Mouse (Mus musculus) cerebellum, adult 2 months (tissue): ENCODE results near the gene Cd5. TPM values are rescaled to one million over a fixed set of nuclear protein-coding genes. Genes with fewer than 3 reads are reported as not detected.

Experiments
- DNase-seq, 2 experiments: peaks; one replicate each; pipeline ENCODE4 v3.0.0; 2021
- H3K27ac ChIP-seq: fragments of 200-500 bp; 2 replicates; pipeline ENCODE4 v1.5.1; 2012; ENCODE audit warnings: low read length, control low read depth, inconsistent platforms; ENCODE audit not compliant: insufficient read depth
- H3K27me3 ChIP-seq: fragments of 200-500 bp; 2 replicates; pipeline ENCODE4 v1.6.1; 2012; ENCODE audit warnings: inconsistent platforms, mild to moderate bottlenecking, low read length, moderate library complexity; ENCODE audit not compliant: control insufficient read depth, insufficient read depth
- H3K4me1 ChIP-seq: fragments of 200-500 bp; 2 replicates; pipeline ENCODE4 v1.6.1; 2011; ENCODE audit warnings: low read length; ENCODE audit not compliant: control insufficient read depth, insufficient read depth
- H3K4me3 ChIP-seq: fragments of 200-500 bp; replicated peaks from 2 replicates; pipeline ENCODE3; 2011; ENCODE audit warnings: mild to moderate bottlenecking, low read depth, low read length, control low read depth; ENCODE audit not compliant: insufficient read depth
- CTCF ChIP-seq: fragments of 200-500 bp; IDR thresholded peaks from 2 replicates; pipeline ENCODE4 v1.5.1; 2011; ENCODE audit warnings: low read depth, mild to moderate bottlenecking, control low read depth, low read length, moderate library complexity, borderline replicate concordance; ENCODE audit not compliant: insufficient read depth
- POLR2A ChIP-seq: fragments of 200-500 bp; IDR thresholded peaks from 2 replicates; pipeline ENCODE4 v1.6.1; 2011; ENCODE audit warnings: low read length, control low read depth, borderline replicate concordance; ENCODE audit not compliant: insufficient read depth
- WGBS: fragments of 180-500 bp; shearing (Covaris S2); methylation state at CpG from one replicate; pipeline ENCODE4 v1.1.7; 2018; 5-methylcytosine and 5-hydroxymethylcytosine counted together
- polyA plus RNA-seq: library from polyadenylated mRNA; depleted of rRNA; stranded (reverse); fragments of >200 nt; gene quantifications from 2 replicates; pipeline ENCODE4 v1.2.3, GENCODE M21; 2012

Cd5 gene
- polyA plus RNA-seq, 1 experiment: 0.54 TPM

DNA sequence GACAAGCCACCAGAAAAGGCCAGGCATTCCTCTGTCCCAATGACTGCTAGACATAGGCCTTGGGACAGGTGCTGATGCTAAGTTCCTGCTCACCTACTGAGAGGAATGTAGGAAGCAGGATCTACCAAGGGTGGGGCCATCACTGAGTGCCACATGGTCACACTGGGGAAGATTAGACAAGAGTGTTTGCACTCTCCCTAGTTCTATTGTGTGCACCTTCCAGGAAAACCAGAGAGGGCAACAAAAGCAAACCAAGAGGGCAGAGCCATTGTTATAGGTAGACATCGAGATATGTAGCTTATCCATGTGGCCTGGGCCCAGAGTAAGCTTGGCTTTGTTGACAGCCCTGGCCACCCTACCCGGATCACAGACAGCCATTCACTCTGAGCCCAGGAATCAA lies 53.1 kb downstream of the Cd5 start:
- peaks cover 6% of the 10 kb centered on the region; the same call in 1 of the 2 replicates for H3K4me1 ChIP-seq
- no peak for DNase-seq
- TF ChIP-seq CTCF: no peak
- TF ChIP-seq POLR2A: no peak
- no peak overlapping the region for H3K27ac ChIP-seq
- 83% methylated on average over 2 of the region's 2 CpGs for WGBS
- H3K4me3 ChIP-seq: no peak overlapping the region
- no peaks in the 10 kb centered on the region for H3K27me3 ChIP-seq

DNA sequence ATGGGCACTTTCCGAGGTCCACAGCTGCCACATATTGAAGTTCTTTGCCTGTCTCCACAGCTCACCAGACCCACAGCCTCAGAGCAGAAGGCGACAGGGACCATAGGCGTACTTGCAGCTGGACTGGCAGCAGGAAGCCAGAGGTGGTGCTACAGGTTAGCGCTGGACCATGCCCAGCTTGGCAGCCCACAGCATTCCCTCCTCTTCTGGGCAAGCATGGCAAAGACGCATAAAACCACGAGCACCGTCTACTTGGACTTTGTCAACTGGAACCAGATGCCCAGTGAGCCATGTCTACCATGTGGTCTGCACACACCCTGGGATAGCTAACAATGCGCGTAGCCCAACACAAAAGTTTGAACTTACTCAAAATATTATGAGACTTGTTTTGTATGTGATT lies 53.7 kb downstream of the Cd5 start:
- Histone ChIP-seq H3K27ac (no peak overlapping the region), H3K4me1 (peaks cover 5% of the 10 kb centered on the region; the same call in 1 of the 2 replicates), H3K27me3 (no peaks in the 10 kb centered on the region), H3K4me3 (no peak overlapping the region)
- TF ChIP-seq CTCF (no peak), POLR2A (no peak)
- DNase-seq: no peak
- 67% methylated on average over 9 of the region's 9 CpGs for WGBS

DNA sequence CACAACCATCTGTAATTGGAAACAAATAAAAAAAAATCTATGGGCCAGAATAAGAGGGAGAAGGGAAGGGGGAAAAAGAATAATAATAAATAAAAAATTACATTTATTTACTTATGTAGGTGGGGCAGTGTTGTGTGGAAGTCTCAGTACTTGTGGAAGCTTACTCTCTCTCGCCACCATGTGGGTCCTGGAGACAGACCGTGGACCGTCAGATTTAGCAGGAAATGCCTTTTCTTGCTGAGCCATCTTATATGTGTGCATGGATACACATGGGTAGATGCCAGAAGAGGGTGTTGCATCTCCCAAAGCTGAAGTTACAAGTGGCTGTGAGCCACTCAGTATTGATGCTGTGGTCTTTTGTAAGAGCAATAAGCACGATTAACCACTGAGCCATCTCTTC lies 57.2 kb downstream of the Cd5 start:
- peaks cover 5% of the 10 kb centered on the region; the same call in 1 of the 2 replicates for H3K4me1 ChIP-seq
- DNase-seq: no peak
- TF ChIP-seq CTCF: no peak
- TF ChIP-seq POLR2A: no peak
- 57% methylated on average over 4 of the region's 4 CpGs for WGBS
- H3K27me3 ChIP-seq: no peaks in the 10 kb centered on the region
- H3K27ac ChIP-seq: no peak overlapping the region
- no peak overlapping the region for H3K4me3 ChIP-seq

DNA sequence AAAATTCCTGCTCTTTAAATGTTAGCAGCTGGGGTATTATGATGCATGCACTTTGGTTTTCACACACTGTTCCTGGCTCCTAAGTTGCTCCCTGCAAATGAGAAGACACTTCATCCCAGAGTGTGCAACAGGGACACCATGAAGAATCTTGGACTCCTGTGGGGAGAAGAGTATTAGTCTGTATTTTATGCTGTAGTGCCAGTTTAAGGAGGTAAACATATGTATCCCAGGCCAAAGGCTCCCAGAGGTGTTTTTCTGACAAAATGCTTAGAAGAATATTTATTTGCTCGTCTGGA lies 60.1 kb downstream of the Cd5 start:
- no peaks in the 10 kb centered on the region for H3K27me3 ChIP-seq
- DNase-seq: no peak
- TF ChIP-seq CTCF (no peak), POLR2A (no peak)
- H3K4me1 ChIP-seq: peaks cover 5% of the 10 kb centered on the region; the same call in 1 of the 2 replicates
- H3K27ac ChIP-seq: peak overlapping the region; percentile 52; the same call in 1 of the 2 replicates
- WGBS: 82% methylated on average over 1 of the region's 1 CpGs
- H3K4me3 ChIP-seq: no peak overlapping the region

DNA sequence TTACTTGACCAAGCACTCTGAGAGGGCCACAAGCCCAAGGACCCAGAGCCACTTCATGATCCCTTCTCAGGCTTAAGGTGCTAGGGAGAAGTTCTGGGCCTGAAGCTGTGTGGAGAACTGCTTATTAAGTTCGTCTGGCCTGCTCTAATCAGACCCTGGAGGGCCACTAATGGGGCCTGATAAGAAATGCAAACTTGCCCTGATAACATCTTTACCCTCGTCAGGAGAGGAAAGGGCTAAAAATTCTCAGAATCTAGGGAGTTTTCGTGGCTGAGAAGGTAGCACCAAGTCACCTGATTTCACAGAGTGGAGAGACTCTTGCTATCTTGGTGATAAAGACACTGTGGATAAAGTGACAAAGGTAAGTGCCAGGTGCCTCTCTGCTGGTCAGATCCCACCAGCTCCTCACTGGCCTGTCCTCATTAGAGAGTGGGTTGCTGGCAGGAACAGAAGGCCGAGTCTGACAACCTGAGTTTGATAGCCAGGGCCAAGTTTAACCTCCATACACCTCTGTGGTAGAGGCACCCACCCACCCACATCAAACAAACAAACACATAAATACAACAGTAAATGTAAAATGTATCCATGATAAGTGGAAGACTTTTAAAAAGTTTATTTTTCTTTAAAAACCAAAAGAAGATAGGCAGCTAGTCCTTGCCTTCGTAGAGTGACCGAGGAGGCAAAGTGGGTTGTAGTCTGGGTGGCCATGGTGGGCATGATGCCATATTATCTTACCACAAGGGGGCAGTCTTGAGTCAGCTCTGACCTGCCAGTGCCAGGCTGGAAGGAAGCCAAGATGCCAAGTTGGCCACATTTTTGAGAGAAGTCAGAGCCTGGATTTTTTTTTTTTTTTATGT lies 60.7 kb downstream of the Cd5 start, which contains the start of gene Pga5:
Gene Pga5 (minus strand): TSS at position 157 of the 857 bp plus-strand sequence.
- WGBS: 31% methylated on average over 6 of the region's 6 CpGs
- H3K4me1 ChIP-seq: peaks cover 5% of the 10 kb centered on the region; the same call in 1 of the 2 replicates
- no peaks in the 10 kb centered on the region for H3K27me3 ChIP-seq
- TF ChIP-seq POLR2A (no peak), CTCF (peak; percentile 97)
- H3K27ac ChIP-seq: peak within 1 kb of the TSS; percentile 52; the same call in 1 of the 2 replicates
- no peak within 1 kb of the TSS for H3K4me3 ChIP-seq
- DNase-seq: peak; percentile 87 to 93

DNA sequence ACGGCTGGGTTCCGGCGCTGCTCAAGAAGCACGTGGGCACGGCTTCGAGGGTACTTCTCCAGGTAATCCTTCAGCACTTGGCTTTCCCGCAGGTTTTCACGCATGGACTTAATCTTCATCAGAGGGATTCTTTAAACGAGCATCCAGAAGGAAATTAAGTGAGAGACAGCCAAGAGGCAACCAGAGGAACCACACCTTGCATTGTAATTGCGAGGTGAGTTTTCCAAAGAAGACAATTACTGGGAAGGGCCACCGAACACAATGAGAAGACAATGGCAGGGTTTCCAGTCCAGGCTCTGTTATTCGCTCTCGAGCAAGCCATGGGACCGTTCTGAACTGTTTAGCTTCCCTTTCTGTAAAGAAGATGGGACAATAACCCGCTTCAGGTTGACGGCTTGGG lies 62.1 kb downstream of the Cd5 start:
- Histone ChIP-seq H3K4me1 (peaks cover 5% of the 10 kb centered on the region; the same call in 1 of the 2 replicates), H3K4me3 (no peak overlapping the region), H3K27ac (no peak overlapping the region), H3K27me3 (no peaks in the 10 kb centered on the region)
- DNase-seq: no peak
- WGBS: 88% methylated on average over 16 of the region's 16 CpGs
- TF ChIP-seq CTCF (no peak), POLR2A (no peak)

DNA sequence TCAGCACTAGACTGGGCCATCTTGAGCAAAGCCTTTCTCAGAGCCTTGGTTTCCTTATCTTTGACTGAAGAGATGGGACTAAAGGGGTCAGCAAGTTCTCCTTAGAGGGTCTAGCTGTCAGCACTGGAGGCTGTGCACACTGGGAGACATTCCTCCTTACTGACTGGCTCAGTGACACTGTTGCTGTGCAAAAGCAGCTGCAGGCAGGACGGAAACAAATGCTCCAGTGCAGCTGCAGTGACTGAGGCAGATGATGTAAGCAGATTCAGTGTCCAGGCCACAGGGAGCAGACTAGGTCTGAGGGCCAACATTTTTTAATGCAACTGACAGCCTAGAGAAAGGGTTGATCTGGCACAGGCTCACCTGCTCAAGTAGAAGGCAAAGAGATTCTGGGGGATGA lies 65.5 kb downstream of the Cd5 start:
- 44% methylated on average over 1 of the region's 1 CpGs for WGBS
- no peaks in the 10 kb centered on the region for H3K27me3 ChIP-seq
- no peak for DNase-seq
- TF ChIP-seq POLR2A (no peak), CTCF (no peak)
- no peaks in the 10 kb centered on the region; the same call in 1 of the 2 replicates for H3K4me1 ChIP-seq
- no peak overlapping the region for H3K4me3 ChIP-seq
- no peak overlapping the region for H3K27ac ChIP-seq

DNA sequence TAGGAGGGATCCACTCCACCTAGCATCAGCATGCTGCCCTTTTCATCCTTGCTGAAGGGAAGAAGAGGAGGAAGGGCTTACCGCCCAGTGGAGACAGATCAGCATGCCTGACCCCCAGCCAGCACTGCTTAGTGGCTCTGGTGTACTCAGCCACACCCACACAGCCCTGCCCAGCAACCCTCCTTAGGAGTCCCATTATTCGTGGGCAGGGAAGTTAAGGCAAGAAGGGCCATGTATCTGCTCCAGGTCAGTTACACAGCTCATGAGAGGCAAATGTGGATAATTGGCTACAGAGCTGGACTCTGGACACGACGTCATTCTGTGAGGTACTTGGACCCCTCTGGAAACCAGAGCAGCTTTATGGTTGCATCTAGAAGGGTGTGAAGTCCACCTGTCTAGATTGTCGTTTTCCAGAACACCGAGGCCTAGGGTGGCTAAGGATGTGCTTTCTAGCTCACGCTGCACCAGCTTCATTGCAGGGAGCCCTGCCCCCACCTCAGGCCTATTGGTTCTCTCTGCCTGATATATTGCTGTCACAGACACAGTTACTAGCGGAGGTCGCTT lies 66.9 kb downstream of the Cd5 start:
- Histone ChIP-seq H3K27ac (no peak overlapping the region), H3K4me3 (no peak overlapping the region), H3K27me3 (no peaks in the 10 kb centered on the region), H3K4me1 (no peaks in the 10 kb centered on the region)
- no peak for DNase-seq
- no peak for TF ChIP-seq POLR2A
- TF ChIP-seq CTCF: no peak
- 74% methylated on average over 9 of the region's 9 CpGs for WGBS
